Comparison of ENCODE assay signal across 8 mouse cellular contexts in genomic region chr7:118518687-118519086, GRCm38 (mm10). TPM values are rescaled to one million over a fixed set of nuclear protein-coding genes. Genes with fewer than 3 reads are reported as not detected.
DNase-seq lines count a peak whose midpoint lies in the region; ATAC-seq lines count a peak whose summit lies in the region.

No protein-coding gene starts in this region.

- no peaks in the 10 kb centered on the region for H3K27me3 ChIP-seq in hindbrain, embryonic 11.5 days (ENCODE audit: control insufficient read depth, insufficient read depth, low read length)

- no peaks in the 10 kb centered on the region for H3K4me1 ChIP-seq in hindbrain, embryonic 11.5 days (replicated peaks; ENCODE audit: control insufficient read depth, insufficient read depth, low read length)

- H3K4me3 ChIP-seq in hindbrain, embryonic 11.5 days (ENCODE audit: low read depth, low read length): no peak overlapping the region

- no peaks in the 10 kb centered on the region for H3K36me3 ChIP-seq in hindbrain, embryonic 11.5 days (ENCODE audit: control insufficient read depth, insufficient read depth, low read length)

- H3K9me3 ChIP-seq in hindbrain, embryonic 11.5 days (ENCODE audit: control insufficient read depth, low read length): no peaks in the 10 kb centered on the region

- no peak overlapping the region for H3K9ac ChIP-seq in hindbrain, embryonic 11.5 days (ENCODE audit: low read depth, low read length)

- ATAC-seq in frontal cortex, adult (ENCODE audit: low TSS enrichment): peak; percentile 88
- peak; percentile 83 for ATAC-seq in hindbrain, embryonic 11.5 days (ENCODE audit: low FRiP score)

- H3K27ac ChIP-seq in hindbrain, embryonic 11.5 days (ENCODE audit: low read depth, low read length): no peak overlapping the region

- DNase-seq in MN1 (ENCODE audit: low spot score): peak; percentile 74
- DNase-seq in cerebellum, adult 8-10 months: peak; percentile 67
- peak; percentile 87 for DNase-seq in hindbrain, embryonic 11.5 days (ENCODE audit: low spot score)
- DNase-seq in layer of hippocampus, adult 9-10 months (ENCODE audit: low spot score): peak; percentile 36
- DNase-seq in lung, postnatal 10 days: peak; percentile 89
- peak; percentile 70 for DNase-seq in ovary, postnatal 14 days (ENCODE audit: low spot score)
- peak; percentile 78 for DNase-seq in thymus, postnatal 25 days

- WGBS in hindbrain, embryonic 11.5 days: under 1% methylated on average over 18 of the region's 18 CpGs

- no peak overlapping the region for H3K4me2 ChIP-seq in hindbrain, embryonic 11.5 days (replicated peaks; ENCODE audit: low read depth, low read length)

RNA-seq across cellular contexts. Expression of gene Coq7, which starts 14.5 kb away (rescaled TPM):
- polyA plus RNA-seq in hindbrain, embryonic 11.5 days (2014; fragmentation: Nextera tagmentation; extraction: Ambion mirVana): 103 and 115 TPM in 2 replicates

RNA-seq across cellular contexts. Expression of gene Itpripl2, which starts 26.9 kb away (rescaled TPM):
- 0.92 and 1.4 TPM in 2 replicates for polyA plus RNA-seq in hindbrain, embryonic 11.5 days (2014; fragmentation: Nextera tagmentation; extraction: Ambion mirVana)

Comparison
In these comparisons a context has a peak if more than half of its experiments do, and no peak if none do; other contexts are left out.
1. DNase-seq: peak in every context shown above with its lines; median percentile 89 in lung, postnatal 10 days; 87 in hindbrain, embryonic 11.5 days; 78 in thymus, postnatal 25 days; 74 in MN1; 70 in ovary, postnatal 14 days; 67 in cerebellum, adult 8-10 months; 36 in layer of hippocampus, adult 9-10 months.